In genomic region chr2:158151077-158151476, GRCm38 (mm10) we compare ENCODE assay signal across 16 mouse cellular contexts. TPM values are rescaled to one million over a fixed set of nuclear protein-coding genes. Genes with fewer than 3 reads are reported as not detected.
DNase-seq lines count a peak whose midpoint lies in the region; ATAC-seq and TF ChIP-seq lines count a peak whose summit lies in the region.
"Had no signal": no experiment of that assay in that cellular context is flagged by ENCODE, and none has a peak within 500 bp of the region (broad histone marks: within the 10 kb centered on the region; RNA-seq: fewer than 3 reads in every experiment).

No protein-coding gene starts in this region.

- no peak for ATAC-seq in heart, postnatal 0 days (ENCODE audit: insufficient read depth, low read depth)
- ATAC-seq in liver, embryonic 14.5 days (ENCODE audit: insufficient read depth), result no peak
- no peak for ATAC-seq in liver, embryonic 12.5 days
- no peak for ATAC-seq in activated CD4-positive, CD25-positive, alpha-beta regulatory T cell, adult 4 months
- ATAC-seq: midbrain, embryonic 13.5 days had no signal

- no peak overlapping the region for H3K4me2 ChIP-seq in heart, postnatal 0 days (ENCODE audit: low read depth, low read length)
- H3K4me2 ChIP-seq in liver, embryonic 14.5 days (ENCODE audit: low read depth), result no peak overlapping the region
- no peak overlapping the region for H3K4me2 ChIP-seq in liver, embryonic 12.5 days
- H3K4me2 ChIP-seq: heart, embryonic 13.5 days; limb, embryonic 12.5 days; lung, embryonic 15.5 days; midbrain, embryonic 13.5 days had no signal

- no peak overlapping the region for H3K9ac ChIP-seq in heart, postnatal 0 days (replicated peaks; ENCODE audit: low read depth, low read length)
- H3K9ac ChIP-seq in liver, embryonic 14.5 days (replicated peaks), result no peak overlapping the region
- H3K9ac ChIP-seq in liver, embryonic 12.5 days, result no peak overlapping the region
- H3K9ac ChIP-seq: heart, embryonic 13.5 days; limb, embryonic 12.5 days; lung, embryonic 15.5 days; midbrain, embryonic 13.5 days had no signal

- peak; percentile 23; the same call in 1 of the 2 replicates for TF ChIP-seq CTCF in heart, postnatal 0 days (IDR thresholded peaks at IDR 0.05; ENCODE audit: low read depth)
- peak; percentile 57 for TF ChIP-seq CTCF in liver, embryonic 14.5 days (IDR thresholded peaks at IDR 0.05; ENCODE audit: low read depth)
- TF ChIP-seq CTCF in E14TG2a.4 (conservative IDR thresholded peaks at IDR 0.05; ENCODE audit: low read length), result peak; percentile 88

- no peak for TF ChIP-seq EP300 in heart, postnatal 0 days (IDR thresholded peaks at IDR 0.05; ENCODE audit: low read depth)
- no peak for TF ChIP-seq EP300 in liver, embryonic 14.5 days (IDR thresholded peaks at IDR 0.05; ENCODE audit: low read depth)

- H3K36me3 ChIP-seq in heart, postnatal 0 days (replicated peaks; ENCODE audit: control insufficient read depth, insufficient read depth, low read length), result no peaks in the 10 kb centered on the region
- no peaks in the 10 kb centered on the region for H3K36me3 ChIP-seq in liver, embryonic 14.5 days (replicated peaks; ENCODE audit: control insufficient read depth, insufficient read depth, low read depth)
- H3K36me3 ChIP-seq in liver, embryonic 12.5 days, result no peaks in the 10 kb centered on the region
- no peaks in the 10 kb centered on the region for H3K36me3 ChIP-seq in E14TG2a.4 (ENCODE audit: insufficient read depth, low read length)
- H3K36me3 ChIP-seq: forebrain, embryonic 10.5 days; heart, embryonic 13.5 days; limb, embryonic 12.5 days; lung, embryonic 15.5 days; midbrain, embryonic 13.5 days had no signal

- H3K27me3 ChIP-seq in heart, postnatal 0 days (ENCODE audit: control insufficient read depth, insufficient read depth, low read length), result no peaks in the 10 kb centered on the region
- no peaks in the 10 kb centered on the region for H3K27me3 ChIP-seq in liver, embryonic 14.5 days (ENCODE audit: control insufficient read depth, insufficient read depth, low read length)
- no peaks in the 10 kb centered on the region for H3K27me3 ChIP-seq in liver, embryonic 12.5 days (replicated peaks)
- H3K27me3 ChIP-seq in E14TG2a.4 (ENCODE audit: insufficient read depth, low read length), result peaks cover under 1% of the 10 kb centered on the region
- H3K27me3 ChIP-seq: heart, embryonic 13.5 days; lung, embryonic 15.5 days had no signal

- H3K9me3 ChIP-seq in heart, postnatal 0 days (replicated peaks; ENCODE audit: control insufficient read depth, low read length), result peaks cover 6% of the 10 kb centered on the region; the same call in 1 of the 2 replicates
- peaks cover 4% of the 10 kb centered on the region for H3K9me3 ChIP-seq in liver, embryonic 14.5 days (ENCODE audit: control insufficient read depth, low read length)
- peaks cover 7% of the 10 kb centered on the region; the same call in 1 of the 2 replicates for H3K9me3 ChIP-seq in liver, embryonic 12.5 days (replicated peaks)
- H3K9me3 ChIP-seq in E14TG2a.4 (ENCODE audit: low read length), result peaks cover 5% of the 10 kb centered on the region
- H3K9me3 ChIP-seq: lung, embryonic 15.5 days had no signal

- H3K4me3 ChIP-seq in heart, postnatal 0 days (ENCODE audit: low read depth, low read length), result no peak overlapping the region
- H3K4me3 ChIP-seq in liver, embryonic 14.5 days (ENCODE audit: insufficient read depth in 1 of 2, low read depth in 2 of 2, low read length in 2 of 2), result no peak overlapping the region
- no peak overlapping the region for H3K4me3 ChIP-seq in liver, embryonic 12.5 days
- H3K4me3 ChIP-seq in E14TG2a.4 (replicated peaks; ENCODE audit: low read length), result no peak overlapping the region
- H3K4me3 ChIP-seq: forebrain, embryonic 10.5 days; heart, embryonic 13.5 days; limb, embryonic 12.5 days; lung, embryonic 15.5 days; midbrain, embryonic 13.5 days had no signal

- DNase-seq in heart, postnatal 0 days (ENCODE audit: low spot score), result no peak
- DNase-seq in heart, adult 8-10 months (ENCODE audit: low spot score), result no peak
- DNase-seq in liver, embryonic 14.5 days (ENCODE audit: low read depth in 3 of 3, low spot score in 3 of 3), result no peak
- DNase-seq in R1 (ENCODE audit: low read depth, low spot score), result peak; percentile 63
- DNase-seq in adrenal gland, postnatal 25 days, result no peak
- DNase-seq: adrenal gland, postnatal 14 days; cerebellum, postnatal 10 days; thymus, adult 18-20 months had no signal

- 96% methylated on average over 3 of the region's 3 CpGs for WGBS in heart, postnatal 0 days
- 90% methylated on average over 3 of the region's 3 CpGs for WGBS in liver, embryonic 14.5 days (ENCODE audit: insufficient replicate concordance)
- 91% methylated on average over 3 of the region's 3 CpGs for whole genome bisulfite sequencing in liver, embryonic 12.5 days (ENCODE audit: insufficient replicate concordance)

- H3K4me1 ChIP-seq in heart, postnatal 0 days (ENCODE audit: control insufficient read depth, insufficient read depth), result peaks cover 21% of the 10 kb centered on the region; the same call in 1 of the 2 replicates
- H3K4me1 ChIP-seq in liver, embryonic 14.5 days (replicated peaks; ENCODE audit: control insufficient read depth in 2 of 2, insufficient read depth in 2 of 2, low read length in 1 of 2), result peaks cover 24 to 32% of the 10 kb centered on the region in 2 experiments
- peaks cover 56% of the 10 kb centered on the region for H3K4me1 ChIP-seq in liver, embryonic 12.5 days
- H3K4me1 ChIP-seq in E14TG2a.4 (replicated peaks; ENCODE audit: low read depth, low read length), result peaks cover 49% of the 10 kb centered on the region

- H3K27ac ChIP-seq in heart, postnatal 0 days (ENCODE audit: low read depth), result no peak overlapping the region
- no peak overlapping the region for H3K27ac ChIP-seq in liver, embryonic 14.5 days
- H3K27ac ChIP-seq in liver, embryonic 12.5 days, result no peak overlapping the region
- H3K27ac ChIP-seq: heart, embryonic 13.5 days; limb, embryonic 12.5 days; lung, embryonic 15.5 days; midbrain, embryonic 13.5 days had no signal

RNA-seq across cellular contexts. Expression of gene Tgm2, which starts 4.8 kb away (rescaled TPM):
- total RNA-seq in heart, postnatal 0 days (2014; rRNA removed; ENCODE audit: low replicate concordance), result 445 and 622 TPM in 2 replicates
- 136 and 155 TPM in 2 replicates for polyA plus RNA-seq in heart, postnatal 0 days (2015; fragmentation: Nextera tagmentation; extraction: Ambion mirVana)
- total RNA-seq in heart, adult 8-10 months (2022), result 100 to 1,000 TPM; 211 to 296 (median 238) TPM
- polyA plus RNA-seq in liver, embryonic 14.5 days (2012; rRNA removed), result 41.9 and 44.6 TPM in 2 replicates
- polyA plus RNA-seq in liver, embryonic 14.5 days (2014; fragmentation: Nextera tagmentation; extraction: Ambion mirVana), result 34.6 and 37.7 TPM in 2 replicates
- 69.4 and 69.9 TPM in 2 replicates for polyA plus RNA-seq in liver, embryonic 12.5 days (2016; fragmentation: Nextera tagmentation; extraction: Ambion mirVana)
- total RNA-seq in adrenal gland, postnatal 25 days (2021), result 33.4 and 33.5 TPM in 2 replicates
- polyA plus RNA-seq in activated CD4-positive, CD25-positive, alpha-beta regulatory T cell, adult 4 months (2017; shearing (Covaris generic)), result 1 to 10 TPM; 2.1 to 5.4 TPM

Comparison
In these comparisons a context has a peak if more than half of its experiments do, and no peak if none do; other contexts are left out.
1. CTCF ChIP-seq: peak in every context shown above with its lines; median percentile 88 in E14TG2a.4; 57 in liver, embryonic 14.5 days; 23 in heart, postnatal 0 days.
2. RNA of gene Tgm2, which starts 4.8 kb away (polyA plus RNA-seq): 136 to 155 TPM in heart, postnatal 0 days, 69.4 to 69.9 TPM in liver, embryonic 12.5 days and 34.6 to 44.6 TPM in liver, embryonic 14.5 days; 2.1 to 5.4 TPM in activated CD4-positive, CD25-positive, alpha-beta regulatory T cell, adult 4 months; every median in the first group is over 4 times any median in the second.